Comparison of ENCODE assay signal across 15 mouse cellular contexts in the genomic region with DNA sequence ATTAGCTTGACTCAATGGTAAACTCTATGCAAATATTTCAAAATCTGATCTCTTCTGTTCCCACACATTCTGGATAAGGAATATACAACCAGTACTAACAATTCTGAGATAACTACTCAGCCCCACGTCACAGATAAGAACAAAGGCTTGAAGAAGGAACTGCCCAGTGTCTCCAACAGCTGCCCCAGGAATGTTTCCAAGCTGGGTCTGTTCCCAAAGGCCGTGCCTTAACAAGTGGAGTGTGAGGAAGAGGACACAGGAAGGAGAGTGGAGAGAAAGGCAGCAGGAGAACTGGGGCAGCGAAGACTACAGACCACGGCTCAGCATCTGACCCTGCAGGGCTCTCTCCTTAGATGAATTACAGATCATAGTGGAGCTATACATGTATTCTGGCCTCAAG. TPM values are rescaled to one million over a fixed set of nuclear protein-coding genes. Genes with fewer than 3 reads are reported as not detected.
A peak's percentile ranks its signal among the peaks of the same experiment; 100 is the strongest.
DNase-seq lines count a peak whose midpoint lies in the region; ATAC-seq and TF ChIP-seq lines count a peak whose summit lies in the region.
"Had no signal": no experiment of that assay in that cellular context is flagged by ENCODE, and none has a peak within 500 bp of the region (broad histone marks: within the 10 kb centered on the region; RNA-seq: fewer than 3 reads in every experiment).

No protein-coding gene starts in this region.

- H3K4me1 ChIP-seq in heart, postnatal 0 days (ENCODE audit: control insufficient read depth, insufficient read depth) = peaks cover 84% of the 10 kb centered on the region
- peaks cover 14% of the 10 kb centered on the region for H3K4me1 ChIP-seq in forebrain, embryonic 14.5 days (ENCODE audit: control insufficient read depth, insufficient read depth, low read length)

- no peak overlapping the region for H3K9ac ChIP-seq in heart, postnatal 0 days (replicated peaks; ENCODE audit: low read depth, low read length)
- no peak overlapping the region for H3K9ac ChIP-seq in forebrain, embryonic 14.5 days (ENCODE audit: low read length)
- H3K9ac ChIP-seq: hindbrain, embryonic 12.5 days; lung, embryonic 15.5 days had no signal

- no peaks in the 10 kb centered on the region for H3K27me3 ChIP-seq in heart, postnatal 0 days (ENCODE audit: control insufficient read depth, insufficient read depth, low read length)
- H3K27me3 ChIP-seq in forebrain, embryonic 14.5 days (replicated peaks; ENCODE audit: control insufficient read depth, insufficient read depth, low read length) = no peaks in the 10 kb centered on the region
- H3K27me3 ChIP-seq: hindbrain, embryonic 12.5 days; lung, embryonic 15.5 days had no signal

- no peak overlapping the region for H3K4me3 ChIP-seq in heart, postnatal 0 days (ENCODE audit: low read depth, low read length)
- H3K4me3 ChIP-seq in forebrain, embryonic 14.5 days (ENCODE audit: low read depth, low read length) = no peak overlapping the region
- H3K4me3 ChIP-seq: hindbrain, embryonic 12.5 days; lung, embryonic 15.5 days had no signal

- H3K36me3 ChIP-seq in heart, postnatal 0 days (replicated peaks; ENCODE audit: control insufficient read depth, insufficient read depth, low read length) = no peaks in the 10 kb centered on the region
- H3K36me3 ChIP-seq in forebrain, embryonic 14.5 days (ENCODE audit: control insufficient read depth, insufficient read depth, low read length) = no peaks in the 10 kb centered on the region
- H3K36me3 ChIP-seq: G1E; hindbrain, embryonic 12.5 days; lung, embryonic 15.5 days had no signal

- no peak for TF ChIP-seq CTCF in heart, postnatal 0 days (IDR thresholded peaks at IDR 0.05; ENCODE audit: low read depth)

- H3K4me2 ChIP-seq in heart, postnatal 0 days (ENCODE audit: low read depth, low read length) = no peak overlapping the region
- no peak overlapping the region for H3K4me2 ChIP-seq in forebrain, embryonic 14.5 days (ENCODE audit: low read length)
- H3K4me2 ChIP-seq: hindbrain, embryonic 12.5 days; liver, embryonic 11.5 days; lung, embryonic 15.5 days had no signal

- H3K27ac ChIP-seq in heart, postnatal 0 days (ENCODE audit: low read depth) = peak overlapping the region; percentile 90
- no peak overlapping the region for H3K27ac ChIP-seq in forebrain, embryonic 14.5 days (ENCODE audit: low read depth, low read length)
- H3K27ac ChIP-seq: hindbrain, embryonic 12.5 days; lung, embryonic 15.5 days had no signal

- no peak for ATAC-seq in heart, postnatal 0 days (ENCODE audit: insufficient read depth, low read depth)
- ATAC-seq in forebrain, embryonic 14.5 days = no peak

- no peaks in the 10 kb centered on the region for H3K9me3 ChIP-seq in heart, postnatal 0 days (replicated peaks; ENCODE audit: control insufficient read depth, low read length)
- no peaks in the 10 kb centered on the region for H3K9me3 ChIP-seq in forebrain, embryonic 14.5 days (replicated peaks; ENCODE audit: control insufficient read depth, low read length)
- H3K9me3 ChIP-seq: hindbrain, embryonic 12.5 days; lung, embryonic 15.5 days had no signal

- WGBS in heart, postnatal 0 days = 12% methylated on average over 4 of the region's 4 CpGs
- 43% methylated on average over 4 of the region's 4 CpGs for WGBS in forebrain, embryonic 14.5 days

- peak; percentile 42; the same call in 1 of the 2 replicates for TF ChIP-seq EP300 in heart, postnatal 0 days (IDR thresholded peaks at IDR 0.05; ENCODE audit: low read depth)

- DNase-seq in ovary, adult 18-20 months (ENCODE audit: low spot score) = peak; percentile 25
- no peak for DNase-seq in ovary, postnatal 36 days (ENCODE audit: low spot score)
- peak; percentile 47 to 65 for DNase-seq in heart, adult 9 months (ENCODE audit: low spot score in 2 of 2)
- DNase-seq in heart, postnatal 0 days (ENCODE audit: low spot score) = peak; percentile 68
- no peak for DNase-seq in gastrocnemius, adult 8-10 months (ENCODE audit: low spot score in 2 of 2)
- no peak for DNase-seq in left cerebral cortex, adult 9 months (ENCODE audit: low spot score in 2 of 2)
- DNase-seq in forebrain, embryonic 14.5 days (ENCODE audit: low spot score) = no peak
- DNase-seq: adrenal gland, postnatal 25 days; cerebellum, adult 9-10 months; gastrocnemius, postnatal 10 days; kidney, postnatal 14 days had no signal

RNA-seq across cellular contexts. Expression of gene Stk39, which starts 39.2 kb away (rescaled TPM):
- 81.8 and 84.5 TPM in 2 replicates for total RNA-seq in heart, postnatal 0 days (2014; rRNA removed; ENCODE audit: low replicate concordance)
- polyA plus RNA-seq in heart, postnatal 0 days (2015; fragmentation: Nextera tagmentation; extraction: Ambion mirVana) = 83.9 and 93.2 TPM in 2 replicates
- total RNA-seq in gastrocnemius, adult 8-10 months (2022) = 1 to 10 TPM; 1.3 to 2.4 (median 2.1) TPM
- 23.7 and 24.0 TPM in 2 replicates for polyA plus RNA-seq in forebrain, embryonic 14.5 days (2014; fragmentation: Nextera tagmentation; extraction: Ambion mirVana)
- polyA plus RNA-seq: G1E had no signal

Comparison
In these comparisons a context has a peak if more than half of its experiments do, and no peak if none do; other contexts are left out.
1. DNase-seq: peak in ovary, adult 18-20 months (single experiment), heart, adult 9 months (2 of 2) and heart, postnatal 0 days (single experiment); none in ovary, postnatal 36 days (single experiment), gastrocnemius, adult 8-10 months (0 of 2), left cerebral cortex, adult 9 months (0 of 2) and forebrain, embryonic 14.5 days (single experiment).
2. RNA of gene Stk39, which starts 39.2 kb away (total RNA-seq): 81.8 to 84.5 TPM in heart, postnatal 0 days; 1.3 to 2.4 TPM in gastrocnemius, adult 8-10 months; every median in the first group is over 10 times any median in the second.